Mouse (Mus musculus) forebrain, postnatal 0 days (tissue): Measurements from ENCODE around the gene Lypd4. TPM values are rescaled to one million over a fixed set of nuclear protein-coding genes. Genes with fewer than 3 reads are reported as not detected.
"Not testable (repeated sequence)": the region's sequence is repeated elsewhere in the genome, so short reads cannot be mapped to it uniquely, and the experiment has no call there.

Source experiments
- ATAC-seq: fragments of 200-750 bp; cut with Nextera tagmentation; 2 replicates; pipeline ENCODE4 v1.8.0; 2017; ENCODE audit warnings: mild to moderate bottlenecking, moderate library complexity
- DNase-seq: peaks from one replicate; pipeline ENCODE4 v3.0.0-alpha.2; 2015
- H3K27ac ChIP-seq: fragments of 300-500 bp; sonication (generic); 2 replicates; pipeline ENCODE4 v1.5.1; 2014; ENCODE audit warnings: low read depth, mild to moderate bottlenecking, antibody characterized with exemption, low read length, moderate library complexity, mixed read lengths
- H3K27me3 ChIP-seq: fragments of 300-500 bp; sonication (generic); 2 replicates; pipeline ENCODE4 v1.6.1; 2014; ENCODE audit warnings: mild to moderate bottlenecking, low read length, mixed read lengths; ENCODE audit not compliant: insufficient read depth
- H3K36me3 ChIP-seq: fragments of 300-500 bp; sonication (generic); 2 replicates; pipeline ENCODE4 v1.6.1; 2014; ENCODE audit warnings: mild to moderate bottlenecking, moderate library complexity; ENCODE audit not compliant: insufficient read depth
- H3K4me1 ChIP-seq: fragments of 300-500 bp; sonication (generic); 2 replicates; pipeline ENCODE4 v1.6.1; 2014; ENCODE audit warnings: antibody characterized with exemption; ENCODE audit not compliant: insufficient read depth
- H3K4me2 ChIP-seq: fragments of 300-500 bp; sonication (generic); 2 replicates; pipeline ENCODE4 v1.6.1; 2014; ENCODE audit warnings: low read depth, mild to moderate bottlenecking, moderate library complexity
- H3K4me3 ChIP-seq: fragments of 300-500 bp; sonication (generic); 2 replicates; pipeline ENCODE4 v1.5.1; 2014; ENCODE audit warnings: low read depth, low read length, mixed read lengths
- H3K9ac ChIP-seq: fragments of 300-500 bp; sonication (generic); 2 replicates; pipeline ENCODE4 v1.6.1; 2014; ENCODE audit warnings: mild to moderate bottlenecking
- H3K9me3 ChIP-seq: fragments of 300-500 bp; sonication (generic); 2 replicates; pipeline ENCODE4 v1.6.1; 2016; ENCODE audit warnings: low read length
- CTCF ChIP-seq: sonication (generic); IDR thresholded peaks from 2 replicates; pipeline ENCODE4 v1.5.1; 2016; ENCODE audit warnings: antibody characterized with exemption, control low read depth, low read depth
- WGBS: fragments of 180-500 bp; shearing (Covaris S2); extraction: QIAGEN DNeasy Blood & Tissue Kit; methylation state at CpG from one replicate; pipeline ENCODE4 v1.1.7; 2014; 5-methylcytosine and 5-hydroxymethylcytosine counted together
- polyA plus RNA-seq: library from polyadenylated mRNA; unstranded; fragments of >200 nt; fragmentation: Nextera tagmentation; extraction: Ambion mirVana; gene quantifications from 2 replicates; pipeline ENCODE4 v1.2.1, GENCODE M21; 2015
- total RNA-seq: library from RNA; depleted of rRNA; stranded (reverse); fragments of >200 nt; gene quantifications from 2 replicates; pipeline ENCODE4 v1.2.3, GENCODE M21; 2014

Lypd4 gene
- total and polyA plus RNA-seq, 2 experiments from 2014 or later: not detected

DNA sequence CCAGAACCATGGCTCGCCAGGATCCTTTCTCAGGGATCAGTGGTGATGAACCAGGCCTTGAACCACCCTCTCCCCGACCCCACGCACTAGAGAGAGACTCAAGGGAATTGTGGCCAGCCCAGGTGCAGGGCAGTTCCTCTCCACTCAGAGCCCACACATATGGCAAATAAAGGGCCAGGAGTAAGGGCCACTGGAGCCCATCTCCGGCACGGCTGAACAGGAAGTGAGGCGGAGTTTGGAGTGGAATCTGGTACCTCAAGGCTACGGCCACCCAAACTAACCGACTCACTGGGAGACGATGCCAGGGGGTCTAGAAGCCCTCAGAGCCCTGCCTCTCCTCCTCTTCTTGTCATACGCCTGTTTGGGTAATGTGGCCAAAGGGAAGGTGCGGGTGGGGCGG is 27.5 kb upstream of the Lypd4 start, which contains the start of gene Cd79a:
Gene Cd79a, plus strand, starts transcription at position 158 of the 400 bp plus-strand sequence.
- Histone ChIP-seq H3K27ac (no peak within 1 kb of the TSS), H3K27me3 (no peaks in the 10 kb centered on the region), H3K36me3 (no peaks in the 10 kb centered on the region), H3K9ac (no peak within 1 kb of the TSS), H3K4me1 (no peaks in the 10 kb centered on the region), H3K9me3 (no peaks in the 10 kb centered on the region), H3K4me2 (no peak within 1 kb of the TSS), H3K4me3 (no peak within 1 kb of the TSS)
- DNase-seq (no peak), ATAC-seq (no peak)
- 80% methylated on average over 12 of the region's 12 CpGs for WGBS
- no peak for TF ChIP-seq CTCF

GRCm38 (mm10) chr7:24896269-24896668 is 26.5 kb upstream of the Lypd4 start:
- H3K27me3 ChIP-seq: no peaks in the 10 kb centered on the region
- 83% methylated on average over 8 of the region's 8 CpGs for WGBS
- no peaks in the 10 kb centered on the region for H3K4me1 ChIP-seq
- TF ChIP-seq CTCF: no peak
- no peak for DNase-seq
- no peak overlapping the region for H3K9ac ChIP-seq
- H3K27ac ChIP-seq: no peak overlapping the region
- no peak overlapping the region for H3K4me2 ChIP-seq
- no peak for ATAC-seq
- H3K9me3 ChIP-seq: no peaks in the 10 kb centered on the region
- H3K36me3 ChIP-seq: no peaks in the 10 kb centered on the region
- H3K4me3 ChIP-seq: no peak overlapping the region

DNA sequence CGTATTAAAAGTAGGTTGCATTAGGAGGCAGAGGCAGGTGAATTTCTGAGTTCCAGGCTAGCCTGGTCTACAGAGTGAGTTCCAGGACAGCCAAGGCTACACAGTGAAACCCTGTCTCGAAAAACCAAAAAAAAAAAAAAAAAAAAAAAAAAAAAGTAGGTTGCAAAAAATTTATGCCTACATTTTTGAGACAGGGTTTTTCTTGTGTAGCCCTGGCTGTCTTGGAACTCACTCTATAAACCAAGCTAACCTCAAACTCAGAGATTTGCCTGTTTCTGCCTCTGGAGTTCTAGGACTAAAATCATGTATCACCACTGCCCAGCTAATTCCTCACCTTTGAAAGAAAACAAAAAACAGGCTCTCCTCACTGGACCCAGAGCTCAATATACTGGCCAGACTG is 26.0 kb upstream of the Lypd4 start:
- not testable (repeated sequence) for H3K27ac ChIP-seq, H3K4me3 ChIP-seq, H3K4me2 ChIP-seq, H3K9me3 ChIP-seq, DNase-seq, ATAC-seq, H3K9ac ChIP-seq, H3K27me3 ChIP-seq, H3K36me3 ChIP-seq, H3K4me1 ChIP-seq
- WGBS: 91% methylated on average over 2 of the region's 2 CpGs

GRCm38 (mm10) chr7:24892125-24892583 is 22.4 kb upstream of the Lypd4 start:
- no peaks in the 10 kb centered on the region for H3K9me3 ChIP-seq
- WGBS: 75% methylated on average over 2 of the region's 2 CpGs
- no peak for ATAC-seq
- H3K4me3 ChIP-seq: no peak overlapping the region
- H3K4me1 ChIP-seq: no peaks in the 10 kb centered on the region
- DNase-seq: no peak
- H3K4me2 ChIP-seq: no peak overlapping the region
- no peaks in the 10 kb centered on the region for H3K27me3 ChIP-seq
- no peak overlapping the region for H3K27ac ChIP-seq
- H3K36me3 ChIP-seq: peaks cover 40% of the 10 kb centered on the region
- H3K9ac ChIP-seq: no peak overlapping the region
- no peak for TF ChIP-seq CTCF

DNA sequence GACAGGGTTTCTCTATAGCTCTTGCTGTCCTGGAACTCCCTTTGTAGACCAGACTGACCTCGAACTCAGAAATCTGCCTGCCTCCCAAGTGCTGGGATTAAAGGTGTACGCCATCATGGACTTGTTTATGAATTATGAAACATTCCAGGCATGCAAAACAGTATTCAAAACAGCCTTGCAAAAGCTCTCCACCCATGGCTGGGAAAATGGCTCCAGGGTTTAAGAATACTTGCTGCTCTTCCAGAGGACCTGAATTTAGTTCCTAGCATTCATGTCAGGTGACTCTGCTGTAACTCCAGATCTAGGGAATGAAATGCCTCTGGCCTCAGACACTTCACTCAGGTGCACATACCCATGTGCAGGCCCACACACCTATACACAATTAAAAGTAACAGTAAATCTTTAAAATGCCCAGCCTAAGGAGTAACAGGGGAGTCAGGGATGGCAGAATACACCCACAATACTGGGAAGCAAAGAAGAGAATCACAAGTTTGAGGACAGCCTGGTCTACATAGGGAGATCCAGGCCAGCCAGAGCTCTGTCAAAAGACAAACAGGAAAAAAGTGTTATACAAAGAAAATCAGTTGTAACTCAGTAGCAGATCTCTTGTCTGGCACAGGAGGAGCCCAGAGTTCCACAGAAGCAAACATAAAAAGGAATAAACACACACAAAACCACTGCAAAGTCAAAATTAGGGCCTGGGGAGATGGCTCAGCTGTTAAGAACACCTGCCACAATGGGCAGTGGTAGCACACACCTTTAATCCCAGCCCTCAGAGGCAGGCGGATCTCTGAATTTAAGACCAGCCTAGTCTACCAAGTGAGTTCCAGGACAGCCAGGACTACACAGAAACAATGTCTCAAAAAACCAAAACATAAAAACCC is 21.7 kb upstream of the Lypd4 start:
- WGBS: 71% methylated on average over 3 of the region's 3 CpGs
- no peaks in the 10 kb centered on the region for H3K4me1 ChIP-seq
- no peak overlapping the region for H3K9ac ChIP-seq
- H3K4me3 ChIP-seq: no peak overlapping the region
- DNase-seq (no peak), ATAC-seq (no peak)
- no peaks in the 10 kb centered on the region for H3K9me3 ChIP-seq
- no peak for TF ChIP-seq CTCF
- no peak overlapping the region for H3K27ac ChIP-seq
- H3K27me3 ChIP-seq: no peaks in the 10 kb centered on the region
- H3K36me3 ChIP-seq: peaks cover 47% of the 10 kb centered on the region
- no peak overlapping the region for H3K4me2 ChIP-seq

- DNase-seq (peak; percentile 91), ATAC-seq (peak; percentile 73)
- peak; percentile 99 for TF ChIP-seq CTCF
- WGBS: 27% methylated on average over 10 of the region's 10 CpGs
- Histone ChIP-seq H3K9ac (no peak overlapping the region), H3K36me3 (peaks cover 56% of the 10 kb centered on the region), H3K27ac (no peak overlapping the region), H3K4me2 (no peak overlapping the region), H3K4me3 (no peak overlapping the region), H3K27me3 (no peaks in the 10 kb centered on the region), H3K4me1 (peaks cover 3% of the 10 kb centered on the region), H3K9me3 (no peaks in the 10 kb centered on the region)
Measured at GRCm38 (mm10) chr7:24890281-24891216, 20.8 kb upstream of the Lypd4 start.
